Mouse (Mus musculus) MEL (cell line): Measurements from ENCODE around the gene Wdr41. TPM values are rescaled to one million over a fixed set of nuclear protein-coding genes. Genes with fewer than 3 reads are reported as not detected.

Source experiments
- DNase-seq: peaks from one replicate; pipeline ENCODE4 v3.0.0; 2011; ENCODE audit warnings: low read depth, low spot score
- H3K27ac ChIP-seq: 2 replicates; pipeline ENCODE4 v1.5.1; 2012; ENCODE audit warnings: low read depth, mild to moderate bottlenecking, control low read depth, low read length, moderate library complexity; ENCODE audit not compliant: control insufficient read depth
- H3K27me3 ChIP-seq, 2 experiments: fragments of 150-350 bp in 1 of 2; sonication (generic) in 1 of 2; 2 replicates each; pipeline ENCODE4 v1.6.1; 2012; ENCODE audit warnings: low read length in 2 of 2, mild to moderate bottlenecking in 2 of 2, improper control_type of control experiment in 1 of 2, moderate library complexity in 1 of 2; ENCODE audit not compliant: insufficient read depth in 2 of 2, control insufficient read depth in 1 of 2
- H3K36me3 ChIP-seq, 2 experiments: 2 replicates each; pipeline ENCODE4 v1.6.1; 2012 to 2014; ENCODE audit warnings: low read length in 2 of 2, improper control_type of control experiment in 1 of 2, inconsistent platforms in 1 of 2, mild to moderate bottlenecking in 1 of 2; ENCODE audit not compliant: insufficient read depth in 2 of 2, control insufficient read depth in 1 of 2
- H3K4me1 ChIP-seq, 2 experiments: fragments of 150-350 bp in 1 of 2; sonication (generic) in 1 of 2; 2 replicates each; pipeline ENCODE4 v1.6.1; 2012; ENCODE audit warnings: low read length in 2 of 2, improper control_type of control experiment in 1 of 2, mild to moderate bottlenecking in 1 of 2; ENCODE audit not compliant: insufficient read depth in 2 of 2, control insufficient read depth in 1 of 2
- H3K4me3 ChIP-seq, 2 experiments: fragments of 150-350 bp in 1 of 2; sonication (generic) in 1 of 2; 2 replicates each; pipeline ENCODE4 v1.5.1; 2012; ENCODE audit warnings: low read depth in 2 of 2, low read length in 2 of 2, mild to moderate bottlenecking in 2 of 2, moderate library complexity in 2 of 2, control low read depth in 1 of 2, improper control_type of control experiment in 1 of 2; ENCODE audit not compliant: control insufficient read depth in 1 of 2, insufficient read depth in 1 of 2
- H3K79me2 ChIP-seq: 2 replicates; pipeline ENCODE4 v1.6.1; 2012; ENCODE audit warnings: mild to moderate bottlenecking, low read length, moderate library complexity; ENCODE audit not compliant: control insufficient read depth, poor library complexity, insufficient read depth
- H3K9ac ChIP-seq: 2 replicates; pipeline ENCODE4 v1.6.1; 2012; ENCODE audit warnings: low read depth, mild to moderate bottlenecking, control low read depth, low read length, moderate library complexity; ENCODE audit not compliant: control insufficient read depth, poor library complexity, severe bottlenecking
- H3K9me3 ChIP-seq: fragments of 150-350 bp; sonication (generic); replicated peaks from 2 replicates; pipeline ENCODE4 v1.6.1; 2012; ENCODE audit warnings: mild to moderate bottlenecking, low read length, improper control_type of control experiment, moderate library complexity; ENCODE audit not compliant: insufficient read depth
- BHLHE40 ChIP-seq: IDR thresholded peaks from 2 replicates; pipeline ENCODE4 v1.6.1; 2012; ENCODE audit warnings: low read depth, mild to moderate bottlenecking, inconsistent platforms, low read length, improper control_type of control experiment, borderline replicate concordance
- CHD2 ChIP-seq: IDR thresholded peaks from 2 replicates; pipeline ENCODE4 v1.6.1; 2011; ENCODE audit warnings: low read length, improper control_type of control experiment
- E2F4 ChIP-seq: IDR thresholded peaks from 2 replicates; pipeline ENCODE4 v1.6.1; 2011; ENCODE audit warnings: low read depth, low read length, improper control_type of control experiment, borderline replicate concordance
- EP300 ChIP-seq, 2 experiments: IDR thresholded peaks; 2 replicates each; pipeline ENCODE4 v1.6.1; 2011; ENCODE audit warnings: improper control_type of control experiment in 2 of 2, low read length in 2 of 2, low read depth in 1 of 2, mild to moderate bottlenecking in 1 of 2
- ETS1 ChIP-seq: IDR thresholded peaks from 2 replicates; pipeline ENCODE4 v1.6.1; 2012; ENCODE audit warnings: low read depth, mild to moderate bottlenecking, inconsistent platforms, low read length, improper control_type of control experiment, moderate library complexity
- GATA1 ChIP-seq: IDR thresholded peaks from 2 replicates; pipeline ENCODE4 v1.6.1; 2011; ENCODE audit warnings: low read depth, low read length, improper control_type of control experiment
- HCFC1 ChIP-seq: IDR thresholded peaks from 2 replicates; pipeline ENCODE4 v1.6.1; 2012; ENCODE audit warnings: low read depth, mild to moderate bottlenecking, inconsistent platforms, low read length, improper control_type of control experiment, moderate library complexity
- JUND ChIP-seq: IDR thresholded peaks from 2 replicates; pipeline ENCODE4 v1.6.1; 2011; ENCODE audit warnings: low read depth, mild to moderate bottlenecking, improper control_type of control experiment, low read length
- KAT2A ChIP-seq: conservative IDR thresholded peaks from 2 replicates; pipeline ENCODE4 v1.6.1; 2012; ENCODE audit warnings: low read depth, low read length, improper control_type of control experiment, inconsistent platforms
- MAX ChIP-seq: IDR thresholded peaks from 2 replicates; pipeline ENCODE4 v1.6.1; 2011; ENCODE audit warnings: low read length, improper control_type of control experiment
- MEF2A ChIP-seq: IDR thresholded peaks from 2 replicates; pipeline ENCODE4 v1.6.1; 2014; ENCODE audit warnings: low read depth, mild to moderate bottlenecking, inconsistent platforms, low read length, improper control_type of control experiment; ENCODE audit not compliant: poor library complexity, insufficient replicate concordance, severe bottlenecking; ENCODE audit errors: extremely low read depth
- MXI1 ChIP-seq: IDR thresholded peaks from 2 replicates; pipeline ENCODE4 v1.6.1; 2011; ENCODE audit warnings: mild to moderate bottlenecking, low read depth, low read length, improper control_type of control experiment
- MYB ChIP-seq: IDR thresholded peaks from 2 replicates; pipeline ENCODE4 v1.6.1; 2011; ENCODE audit warnings: mild to moderate bottlenecking, low read depth, low read length, improper control_type of control experiment
- MYC ChIP-seq: IDR thresholded peaks from 2 replicates; pipeline ENCODE4 v1.6.1; 2011; ENCODE audit warnings: low read depth, mild to moderate bottlenecking, low read length, improper control_type of control experiment, moderate library complexity
- NRF1 ChIP-seq: IDR thresholded peaks from 2 replicates; pipeline ENCODE4 v1.6.1; 2014; ENCODE audit warnings: low read depth, mild to moderate bottlenecking, inconsistent platforms, low read length, improper control_type of control experiment, moderate library complexity; ENCODE audit not compliant: poor library complexity, insufficient read depth, severe bottlenecking
- POLR2A ChIP-seq, 2 experiments: IDR thresholded peaks; 2 replicates each; pipeline ENCODE4 v1.6.1; 2011 to 2012; ENCODE audit warnings: low read length in 2 of 2, mild to moderate bottlenecking in 2 of 2, control low read depth in 1 of 2, improper control_type of control experiment in 1 of 2, low read depth in 1 of 2, moderate library complexity in 1 of 2; ENCODE audit not compliant: control insufficient read depth in 1 of 2, insufficient read depth in 1 of 2, poor library complexity in 1 of 2
- POLR2AphosphoS2 ChIP-seq: IDR thresholded peaks from 2 replicates; pipeline ENCODE4 v1.6.1; 2011; ENCODE audit warnings: low read length, improper control_type of control experiment
- TBP ChIP-seq: IDR thresholded peaks from 2 replicates; pipeline ENCODE4 v1.8.0; 2011; ENCODE audit warnings: low read depth, low read length, improper control_type of control experiment
- UBTF ChIP-seq: IDR thresholded peaks from 2 replicates; pipeline ENCODE4 v1.6.1; 2012; ENCODE audit warnings: low read depth, mild to moderate bottlenecking, inconsistent platforms, low read length, improper control_type of control experiment, moderate library complexity, borderline replicate concordance; ENCODE audit not compliant: insufficient read depth
- ZC3H11A ChIP-seq: IDR thresholded peaks from 2 replicates; pipeline ENCODE4 v1.6.1; 2012; ENCODE audit warnings: low read depth, mild to moderate bottlenecking, inconsistent platforms, low read length, improper control_type of control experiment
- ZNF384 ChIP-seq: IDR thresholded peaks from 2 replicates; pipeline ENCODE4 v1.6.1; 2012; ENCODE audit warnings: low read depth, mild to moderate bottlenecking, inconsistent platforms, low read length, improper control_type of control experiment
- polyA plus RNA-seq, 2 experiments: library from polyadenylated mRNA; stranded (reverse) in 1 of 2; unstranded in 1 of 2; fragments of >175 nt in 1 of 2; fragments of >200 nt in 1 of 2; gene quantifications; 2 replicates each; pipeline versions ENCODE4 v1.2.1 to v1.2.4; 2012; ENCODE audit warnings: low replicate concordance in 2 of 2, low read depth in 1 of 2; ENCODE audit not compliant: insufficient read length in 2 of 2, insufficient read depth in 1 of 2, missing spikeins in 1 of 2
- total RNA-seq: library from RNA; depleted of rRNA; stranded (reverse); fragments of 300-350 nt; gene quantifications from 2 replicates; pipeline ENCODE4 v1.2.3, GENCODE M21; 2012

Wdr41 gene
- total and polyA plus RNA-seq, 3 experiments: 14.3 TPM; not detected in 1

- Histone ChIP-seq H3K4me3 (no peak overlapping the region), H3K79me2 (no peaks in the 10 kb centered on the region), H3K27ac (no peak overlapping the region), H3K9ac (no peak overlapping the region), H3K27me3 (no peaks in the 10 kb centered on the region), H3K4me1 (no peaks in the 10 kb centered on the region), H3K9me3 (no peaks in the 10 kb centered on the region), H3K36me3 (no peaks in the 10 kb centered on the region; a peak in 1 of 4 replicates)
- TF ChIP-seq ZNF384 (no peak), UBTF (no peak), CHD2 (no peak), MAX (no peak), ZC3H11A (no peak), MYB (no peak), ETS1 (no peak), BHLHE40 (no peak), EP300 (IDR thresholded peaks at IDR 0.05; ENCODE audit: low read depth in 1 of 2, low read length in 2 of 2) (no peak), JUND (no peak), E2F4 (no peak), KAT2A (no peak), POLR2A (IDR thresholded peaks at IDR 0.05; ENCODE audit: control insufficient read depth in 1 of 2, insufficient read depth in 1 of 2, low read depth in 1 of 2, low read length in 2 of 2, poor library complexity in 1 of 2) (no peak), MEF2A (no peak), MYC (no peak), MXI1 (no peak)
- no peak for DNase-seq
Observed at GRCm38 (mm10) chr13:95007281-95007680, 31.1 kb downstream of the Wdr41 start.

GRCm38 (mm10) chr13:95009261-95009660, 33.1 kb downstream of the Wdr41 start:
- no peaks in the 10 kb centered on the region for H3K27me3 ChIP-seq
- H3K4me1 ChIP-seq: no peaks in the 10 kb centered on the region
- H3K27ac ChIP-seq: no peak overlapping the region
- TF ChIP-seq NRF1 (no peak), CHD2 (no peak), TBP (no peak), MXI1 (no peak), POLR2A (IDR thresholded peaks at IDR 0.05; ENCODE audit: control insufficient read depth in 1 of 2, insufficient read depth in 1 of 2, low read depth in 1 of 2, low read length in 2 of 2, poor library complexity in 1 of 2) (no peak), E2F4 (no peak), ZNF384 (no peak), GATA1 (no peak), POLR2AphosphoS2 (no peak), KAT2A (no peak), MEF2A (no peak), BHLHE40 (no peak), HCFC1 (no peak), MYB (no peak)
- TF ChIP-seq, all 39 proteins: peak for 0
- no peaks in the 10 kb centered on the region; a peak in 1 of 4 replicates for H3K36me3 ChIP-seq
- H3K9ac ChIP-seq: no peak overlapping the region
- no peak for DNase-seq
- no peak overlapping the region for H3K4me3 ChIP-seq
- H3K79me2 ChIP-seq: no peaks in the 10 kb centered on the region
- no peaks in the 10 kb centered on the region for H3K9me3 ChIP-seq
